Mouse (Mus musculus) G1E (cell line): ENCODE results near the gene Sec14l4.

Source experiments
- CTCF ChIP-seq: IDR thresholded peaks from 2 replicates; pipeline ENCODE4 v1.5.1; 2012; ENCODE audit warnings: low read depth, low read length, inconsistent platforms, mixed read lengths
- GATA2 ChIP-seq: IDR thresholded peaks from 2 replicates; pipeline ENCODE4 v1.6.1; 2012; ENCODE audit warnings: low read depth, low read length, inconsistent platforms, borderline replicate concordance

GRCm38 (mm10) chr11:4046526-4046925, 15.3 kb downstream of the Sec14l4 start:
- no peak for TF ChIP-seq GATA2
- TF ChIP-seq CTCF, result no peak
